Mouse (Mus musculus) kidney, adult 2 months (tissue): ENCODE measurements at regions not wholly inside any gene's neighbourhood (a gene's known extent, or its start where the extent isn't known, plus 50 kb on each side); places are given as distances from the start of the nearest gene placed in this dataset.

ENCODE experiments used
- DNase-seq: peaks from one replicate; pipeline ENCODE4 v3.0.0; 2021
- H3K27ac ChIP-seq: fragments of 200-500 bp; 2 replicates; pipeline ENCODE4 v1.5.1; 2012; ENCODE audit warnings: low read depth, low read length, control low read depth, inconsistent platforms; ENCODE audit not compliant: insufficient read depth
- H3K27me3 ChIP-seq: fragments of 200-500 bp; replicated peaks from 2 replicates; pipeline ENCODE4 v1.6.1; 2012; ENCODE audit warnings: mild to moderate bottlenecking, moderate library complexity, low read length, inconsistent platforms; ENCODE audit not compliant: control insufficient read depth, insufficient read depth
- H3K36me3 ChIP-seq: fragments of 200-500 bp; 2 replicates; pipeline ENCODE4 v1.6.1; 2012; ENCODE audit warnings: mild to moderate bottlenecking, moderate library complexity, low read length, inconsistent platforms; ENCODE audit not compliant: control insufficient read depth, insufficient read depth
- H3K4me1 ChIP-seq: fragments of 200-500 bp; 2 replicates; pipeline ENCODE4 v1.6.1; 2011; ENCODE audit warnings: low read length; ENCODE audit not compliant: control insufficient read depth, insufficient read depth
- H3K4me3 ChIP-seq: fragments of 200-500 bp; 2 replicates; pipeline ENCODE4 v1.5.1; 2011; ENCODE audit warnings: mild to moderate bottlenecking, low read depth, low read length, control low read depth; ENCODE audit not compliant: insufficient read depth
- CTCF ChIP-seq: fragments of 200-500 bp; conservative IDR thresholded peaks from 2 replicates; pipeline ENCODE4 v1.5.1; 2011; ENCODE audit warnings: low read depth, mild to moderate bottlenecking, control low read depth, low read length, moderate library complexity, mixed read lengths; ENCODE audit not compliant: insufficient read depth, insufficient read length
- POLR2A ChIP-seq: fragments of 200-500 bp; IDR thresholded peaks from one replicate; pipeline ENCODE4 v1.6.1; 2011; ENCODE audit warnings: low read depth, low read length, control low read depth
- WGBS: fragments of 180-500 bp; shearing (Covaris S2); methylation state at CpG from one replicate; pipeline ENCODE4 v1.1.7; 2018; 5-methylcytosine and 5-hydroxymethylcytosine counted together

DNA sequence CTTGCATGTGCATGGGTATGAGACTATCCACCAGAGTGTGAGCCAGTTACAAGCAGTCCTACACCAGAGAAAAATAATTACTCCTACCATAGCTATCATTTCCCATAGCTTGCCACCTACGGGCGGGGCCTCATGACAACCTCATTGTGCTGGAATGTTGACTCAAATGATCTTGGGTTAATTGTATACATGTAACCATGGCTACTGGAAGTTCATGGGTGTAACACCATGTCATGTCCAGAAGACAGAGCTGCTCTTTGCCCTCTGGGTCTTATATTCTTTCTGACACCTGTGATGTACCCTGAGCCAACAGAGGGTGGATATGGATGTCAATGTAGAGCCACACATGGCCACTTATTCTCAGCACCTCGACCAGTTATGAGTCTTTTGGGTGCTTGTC, 125.6 kb downstream of the Qpct start:
- Histone ChIP-seq H3K27me3 (no peaks in the 10 kb centered on the region), H3K4me3 (no peak overlapping the region), H3K27ac (no peak overlapping the region), H3K36me3 (no peaks in the 10 kb centered on the region), H3K4me1 (no peaks in the 10 kb centered on the region)
- TF ChIP-seq POLR2A (no peak), CTCF (no peak)
- 81% methylated on average over 3 of the region's 3 CpGs for WGBS
- DNase-seq = no peak

DNA sequence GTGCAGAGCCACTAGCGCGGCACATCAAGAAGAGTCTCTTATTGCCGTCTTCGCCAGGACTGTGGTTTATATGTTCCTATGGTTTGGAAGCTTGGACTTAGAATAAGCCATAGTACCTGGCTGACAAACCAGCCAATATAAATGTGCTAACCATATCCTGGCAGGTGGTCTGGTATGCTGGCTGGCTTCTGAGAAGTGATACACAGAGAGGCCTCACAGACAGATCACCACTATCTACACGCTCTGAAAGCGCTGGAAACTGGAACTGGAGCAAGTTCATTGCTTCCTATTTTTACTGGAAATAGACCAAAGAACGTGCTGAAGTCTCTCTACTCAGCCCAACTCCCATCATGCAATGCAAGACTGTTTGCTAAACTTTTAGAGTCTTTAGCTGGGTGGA, 124.7 kb downstream of the Qpct start:
- peak; percentile 36 for DNase-seq

DNA sequence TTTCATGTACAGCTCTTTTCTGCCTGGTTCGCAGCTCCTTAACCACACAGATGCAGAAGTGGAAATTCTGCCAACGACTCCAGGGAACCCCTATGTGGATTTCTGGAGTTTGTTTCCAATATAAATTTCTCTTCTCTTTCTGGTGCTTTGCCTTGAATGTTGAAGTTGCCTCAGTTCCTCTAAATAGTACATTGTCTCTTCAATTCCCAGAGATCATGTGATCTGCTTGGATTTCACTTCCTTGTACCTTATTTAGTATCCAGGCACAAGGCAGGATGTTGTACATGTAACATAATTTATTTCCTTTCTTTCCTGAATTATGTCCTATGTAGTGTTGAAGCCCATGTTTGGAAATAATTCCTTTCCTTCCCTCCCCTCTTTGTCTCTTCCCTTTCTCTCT, 123.7 kb downstream of the Qpct start:
- Histone ChIP-seq H3K4me3 (no peak overlapping the region), H3K27me3 (no peaks in the 10 kb centered on the region), H3K4me1 (no peaks in the 10 kb centered on the region), H3K36me3 (no peaks in the 10 kb centered on the region), H3K27ac (no peak overlapping the region)
- no peak for TF ChIP-seq POLR2A
- TF ChIP-seq CTCF = no peak
- 90% methylated on average over 2 of the region's 2 CpGs for WGBS
- DNase-seq = no peak

More for the DNA sequence above, 124.7 kb downstream of the Qpct start:
- Histone ChIP-seq H3K27ac (no peak overlapping the region), H3K27me3 (no peaks in the 10 kb centered on the region), H3K4me3 (no peak overlapping the region), H3K36me3 (no peaks in the 10 kb centered on the region), H3K4me1 (no peaks in the 10 kb centered on the region)
- WGBS = 82% methylated on average over 7 of the region's 7 CpGs
- TF ChIP-seq CTCF = no peak
- TF ChIP-seq POLR2A = no peak

DNA sequence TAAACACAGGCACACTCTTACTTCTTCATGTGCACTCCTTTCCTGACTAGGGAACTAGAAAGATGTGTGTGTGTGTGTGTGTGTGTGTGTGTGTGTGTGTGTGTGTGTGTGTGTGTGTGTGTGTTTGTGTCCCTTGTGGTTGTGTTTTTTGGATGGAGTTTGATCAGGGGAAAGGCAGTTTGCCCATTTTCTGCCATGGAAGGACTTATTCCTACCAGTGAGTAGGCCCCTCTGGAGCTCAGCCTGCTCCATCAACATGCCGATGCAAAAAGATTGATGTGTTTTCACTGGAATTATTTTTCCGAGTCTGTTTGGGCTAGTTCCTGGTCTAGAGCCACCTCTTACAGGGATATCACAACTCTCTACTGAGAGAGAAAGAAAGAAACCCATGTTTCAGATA, 120.6 kb downstream of the Qpct start:
- 32% methylated on average over 2 of the region's 2 CpGs for WGBS
- no peaks in the 10 kb centered on the region for H3K27me3 ChIP-seq
- no peak overlapping the region for H3K27ac ChIP-seq
- H3K36me3 ChIP-seq = no peaks in the 10 kb centered on the region
- no peaks in the 10 kb centered on the region for H3K4me1 ChIP-seq
- no peak overlapping the region for H3K4me3 ChIP-seq
- DNase-seq = peak; percentile 17
- TF ChIP-seq POLR2A (no peak), CTCF (no peak)

DNA sequence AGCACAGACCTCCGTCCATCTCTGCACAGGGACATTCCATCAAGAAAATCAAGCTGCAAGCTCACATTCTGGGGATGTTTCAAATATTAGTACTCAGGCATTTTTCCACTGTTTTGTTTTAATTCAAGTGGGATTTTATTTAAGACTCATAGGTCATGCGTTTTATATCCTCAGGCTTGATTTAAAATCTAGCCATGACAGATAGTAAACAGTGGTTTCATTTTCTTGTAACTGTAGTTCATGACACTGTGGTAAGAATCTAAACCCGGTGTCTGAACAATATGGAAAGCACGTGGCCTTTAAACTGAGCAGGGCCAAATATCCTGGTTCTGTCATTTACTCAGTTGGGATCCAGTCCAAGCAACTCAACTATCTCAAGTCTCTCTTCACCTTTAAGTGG, 119.0 kb downstream of the Qpct start:
- 57% methylated on average over 4 of the region's 4 CpGs for WGBS
- Histone ChIP-seq H3K4me1 (no peaks in the 10 kb centered on the region), H3K27ac (peak overlapping the region; percentile 31; the same call in 1 of the 2 replicates), H3K4me3 (no peak overlapping the region), H3K27me3 (no peaks in the 10 kb centered on the region), H3K36me3 (no peaks in the 10 kb centered on the region)
- TF ChIP-seq POLR2A (no peak), CTCF (no peak)
- DNase-seq = peak; percentile 38

DNA sequence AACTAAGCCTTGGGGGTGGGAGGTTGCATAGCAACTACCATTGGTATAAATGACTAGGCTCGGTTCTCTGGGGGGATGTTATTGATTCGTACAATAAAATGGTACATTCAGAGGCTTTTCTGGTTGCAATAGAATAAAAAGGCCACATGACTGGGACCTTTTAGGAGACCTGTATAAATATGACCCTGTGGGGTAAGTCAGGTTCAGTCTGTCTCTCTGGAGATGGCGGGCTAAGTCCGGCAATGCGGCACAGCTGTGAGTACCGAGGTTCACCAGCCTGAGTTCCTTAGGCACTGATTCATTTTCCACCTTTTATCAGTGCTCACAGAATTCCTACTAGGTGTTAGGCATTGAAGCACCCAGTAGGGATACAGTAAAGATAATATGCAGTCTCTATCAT, 115.5 kb downstream of the Qpct start:
- Histone ChIP-seq H3K27me3 (no peaks in the 10 kb centered on the region), H3K36me3 (no peaks in the 10 kb centered on the region), H3K27ac (no peak overlapping the region), H3K4me3 (no peak overlapping the region), H3K4me1 (no peaks in the 10 kb centered on the region)
- TF ChIP-seq POLR2A = no peak
- TF ChIP-seq CTCF = no peak
- 89% methylated on average over 6 of the region's 6 CpGs for WGBS
- no peak for DNase-seq

DNA sequence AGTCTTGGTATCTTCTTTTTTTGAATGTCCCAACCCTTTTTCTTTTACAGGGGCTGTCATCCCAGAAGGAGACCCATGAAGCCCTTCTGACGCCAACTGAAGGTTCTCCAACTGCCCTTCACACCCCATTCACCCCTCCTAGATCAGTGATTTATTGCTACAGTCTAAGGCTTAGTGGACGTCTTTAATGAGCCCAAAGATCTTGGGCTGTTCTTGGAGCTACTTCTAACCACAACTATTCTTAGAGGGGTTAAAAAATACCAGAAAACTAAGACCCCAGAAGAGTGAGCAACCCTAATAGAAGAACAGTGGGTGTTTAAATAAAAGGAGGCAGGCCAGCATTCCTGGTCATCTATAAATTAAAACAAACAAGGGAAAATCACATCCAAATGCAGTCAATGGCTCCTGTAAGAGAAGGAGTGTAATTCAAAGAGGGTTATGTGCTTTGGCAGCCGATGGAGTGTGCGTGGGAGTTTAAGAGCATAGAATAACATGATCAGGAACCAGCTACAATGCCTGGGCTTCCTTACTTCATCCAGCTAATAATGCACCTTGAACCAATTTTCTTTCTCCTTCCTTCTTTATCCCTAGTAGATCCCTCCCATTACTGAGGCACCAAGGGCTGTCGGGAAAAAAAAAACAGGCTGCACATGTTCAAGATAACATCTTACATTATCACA, 113.3 kb downstream of the Qpct start:
- Histone ChIP-seq H3K4me1 (no peaks in the 10 kb centered on the region), H3K27ac (no peak overlapping the region), H3K4me3 (no peak overlapping the region), H3K27me3 (no peaks in the 10 kb centered on the region), H3K36me3 (no peaks in the 10 kb centered on the region)
- no peak for TF ChIP-seq CTCF
- TF ChIP-seq POLR2A = no peak
- WGBS = 22% methylated on average over 5 of the region's 5 CpGs
- DNase-seq = no peak
